Mouse (Mus musculus): ENCODE data around the gene Olfr868. TPM values are rescaled to one million over a fixed set of nuclear protein-coding genes. Genes with fewer than 3 reads are reported as not detected.

The Olfr868 gene
- not detected in 2 replicates for polyA plus RNA-seq (2014; fragmentation: Nextera tagmentation; extraction: Ambion mirVana)

DNA sequence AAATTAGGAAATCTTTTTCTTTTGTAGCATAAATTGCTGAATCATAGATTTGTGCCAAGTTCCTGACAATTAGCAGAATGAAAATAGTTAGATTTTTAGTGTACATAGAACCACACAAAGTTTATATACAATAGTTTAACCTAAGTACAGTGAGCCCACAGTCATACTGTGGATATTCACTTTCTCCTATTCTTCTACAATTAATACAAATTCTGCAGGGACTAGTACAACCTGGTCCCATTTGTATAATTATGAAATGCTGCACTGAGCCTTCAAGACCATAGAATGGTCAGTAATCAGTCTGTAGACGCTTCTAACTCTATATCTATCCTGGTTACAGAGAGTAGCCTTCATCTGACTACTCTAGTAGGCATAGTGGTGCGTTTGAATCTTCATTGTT lies at the start of gene Olfr868:
Olfr868 (plus strand) TSS at position 301 of the 400 bp plus-strand sequence.
- Histone ChIP-seq H3K9ac (ENCODE audit: low read depth, low read length) (no peak within 1 kb of the TSS), H3K4me1 (replicated peaks; ENCODE audit: control insufficient read depth, insufficient read depth, low read length) (no peaks in the 10 kb centered on the region), H3K27ac (ENCODE audit: low read depth, low read length) (no peak within 1 kb of the TSS), H3K4me3 (ENCODE audit: low read depth, low read length) (no peak within 1 kb of the TSS), H3K4me2 (no peak within 1 kb of the TSS), H3K27me3 (replicated peaks; ENCODE audit: control insufficient read depth, insufficient read depth, low read length) (no peaks in the 10 kb centered on the region), H3K36me3 (ENCODE audit: control insufficient read depth, insufficient read depth, low read length) (no peaks in the 10 kb centered on the region), H3K9me3 (ENCODE audit: control insufficient read depth, low read length) (peaks cover 4% of the 10 kb centered on the region)
- DNase-seq (ENCODE audit: low spot score) (no peak), ATAC-seq (replicated peaks; ENCODE audit: low FRiP score) (no peak)
- 29% methylated on average over 2 of the region's 2 CpGs for WGBS

DNA sequence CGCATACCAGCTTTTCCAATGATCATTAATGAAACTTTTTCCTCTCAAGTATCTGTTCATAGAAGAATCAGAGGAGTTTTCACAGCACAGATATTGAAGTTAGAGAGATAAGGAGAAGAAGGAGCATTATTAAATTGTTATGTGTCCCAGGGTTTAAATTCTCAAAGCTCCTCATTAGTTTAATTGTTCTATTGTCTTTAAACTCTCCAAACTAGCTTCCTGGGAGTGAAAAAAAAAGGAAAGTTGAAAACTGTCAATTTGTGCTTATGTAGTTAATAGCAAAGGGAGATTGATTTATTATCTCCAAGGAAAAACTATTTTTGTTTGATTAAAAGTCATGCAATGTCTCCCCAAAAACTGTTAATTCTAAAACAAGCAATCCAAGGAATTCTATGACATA lies 41.0 kb upstream of the Olfr868 start, which contains the start of gene Olfr867:
Olfr867 (minus strand) TSS at position 101 of the 400 bp plus-strand sequence.
- Histone ChIP-seq H3K27me3 (replicated peaks; ENCODE audit: control insufficient read depth, insufficient read depth, low read length) (no peaks in the 10 kb centered on the region), H3K4me3 (ENCODE audit: low read depth, low read length) (no peak within 1 kb of the TSS), H3K36me3 (ENCODE audit: control insufficient read depth, insufficient read depth, low read length) (no peaks in the 10 kb centered on the region), H3K9ac (ENCODE audit: low read depth, low read length) (no peak within 1 kb of the TSS), H3K4me2 (no peak within 1 kb of the TSS), H3K4me1 (replicated peaks; ENCODE audit: control insufficient read depth, insufficient read depth, low read length) (no peaks in the 10 kb centered on the region), H3K27ac (ENCODE audit: low read depth, low read length) (no peak within 1 kb of the TSS), H3K9me3 (ENCODE audit: control insufficient read depth, low read length) (no peaks in the 10 kb centered on the region)
- DNase-seq (ENCODE audit: low spot score) (no peak), ATAC-seq (replicated peaks; ENCODE audit: low FRiP score) (no peak)
- 64% methylated on average over 1 of the region's 1 CpGs for WGBS

DNA sequence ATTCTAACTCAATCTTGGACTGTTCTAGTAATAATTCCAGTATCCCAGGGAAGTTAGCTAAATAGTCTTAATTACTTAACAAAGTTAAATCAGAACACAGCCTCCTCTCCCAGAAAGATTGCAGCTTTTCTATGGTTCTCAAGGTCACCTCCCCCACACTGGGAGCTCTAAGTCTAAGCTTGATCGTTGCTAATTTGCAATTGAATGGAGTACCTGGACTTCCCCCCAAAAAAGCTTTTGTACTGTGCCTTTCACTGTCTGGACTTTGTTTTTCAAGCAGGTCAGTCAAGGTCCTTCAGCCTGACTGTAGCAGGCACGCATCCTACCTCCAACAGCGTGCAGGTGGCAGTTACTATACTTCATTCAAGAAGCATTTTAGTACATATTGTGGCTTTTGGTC lies 28.2 kb upstream of the Olfr868 start:
- no peak for ATAC-seq (replicated peaks; ENCODE audit: low FRiP score)
- H3K9me3 ChIP-seq (ENCODE audit: control insufficient read depth, low read length), result no peaks in the 10 kb centered on the region; the same call in 1 of the 2 replicates
- WGBS, result 73% methylated on average over 3 of the region's 3 CpGs

DNA sequence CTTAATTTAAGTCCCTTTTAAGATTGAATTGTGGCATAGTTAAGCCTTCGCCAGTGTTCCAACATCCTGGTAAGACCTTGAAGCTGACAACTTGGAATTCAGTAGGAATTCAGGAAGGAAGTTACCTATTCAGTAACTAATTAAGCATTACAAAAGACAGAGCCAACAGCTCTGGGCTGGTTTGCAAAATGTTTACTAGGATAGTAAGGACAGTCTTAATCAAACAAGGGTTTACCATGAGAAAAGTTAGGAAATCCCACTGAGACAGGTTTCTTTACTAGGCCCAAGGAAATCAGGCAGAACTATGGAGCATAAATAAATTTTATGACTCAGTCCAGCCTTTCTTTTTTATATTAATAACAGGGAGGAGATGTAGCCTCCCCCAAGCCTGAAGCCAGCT lies 27.1 kb upstream of the Olfr868 start:
- Histone ChIP-seq H3K4me2 (no peak overlapping the region), H3K27ac (ENCODE audit: low read depth, low read length) (no peak overlapping the region), H3K9me3 (ENCODE audit: control insufficient read depth, low read length) (no peaks in the 10 kb centered on the region; the same call in 1 of the 2 replicates), H3K4me1 (replicated peaks; ENCODE audit: control insufficient read depth, insufficient read depth, low read length) (no peaks in the 10 kb centered on the region), H3K9ac (ENCODE audit: low read depth, low read length) (no peak overlapping the region), H3K4me3 (ENCODE audit: low read depth, low read length) (no peak overlapping the region), H3K36me3 (ENCODE audit: control insufficient read depth, insufficient read depth, low read length) (no peaks in the 10 kb centered on the region), H3K27me3 (replicated peaks; ENCODE audit: control insufficient read depth, insufficient read depth, low read length) (no peaks in the 10 kb centered on the region)
- 87% methylated on average over 1 of the region's 1 CpGs for WGBS
- DNase-seq (ENCODE audit: low spot score), result no peak
- no peak for ATAC-seq (replicated peaks; ENCODE audit: low FRiP score)

More for the DNA sequence above, 28.2 kb upstream of the Olfr868 start:
- H3K9ac ChIP-seq (ENCODE audit: low read depth, low read length), result no peak overlapping the region
- no peak overlapping the region for H3K4me3 ChIP-seq (ENCODE audit: low read depth, low read length)
- H3K4me1 ChIP-seq (replicated peaks; ENCODE audit: control insufficient read depth, insufficient read depth, low read length), result no peaks in the 10 kb centered on the region
- H3K27me3 ChIP-seq (replicated peaks; ENCODE audit: control insufficient read depth, insufficient read depth, low read length), result no peaks in the 10 kb centered on the region
- no peak for DNase-seq (ENCODE audit: low spot score)
- no peak overlapping the region for H3K4me2 ChIP-seq
- no peaks in the 10 kb centered on the region for H3K36me3 ChIP-seq (ENCODE audit: control insufficient read depth, insufficient read depth, low read length)
- H3K27ac ChIP-seq (ENCODE audit: low read depth, low read length), result no peak overlapping the region

DNA sequence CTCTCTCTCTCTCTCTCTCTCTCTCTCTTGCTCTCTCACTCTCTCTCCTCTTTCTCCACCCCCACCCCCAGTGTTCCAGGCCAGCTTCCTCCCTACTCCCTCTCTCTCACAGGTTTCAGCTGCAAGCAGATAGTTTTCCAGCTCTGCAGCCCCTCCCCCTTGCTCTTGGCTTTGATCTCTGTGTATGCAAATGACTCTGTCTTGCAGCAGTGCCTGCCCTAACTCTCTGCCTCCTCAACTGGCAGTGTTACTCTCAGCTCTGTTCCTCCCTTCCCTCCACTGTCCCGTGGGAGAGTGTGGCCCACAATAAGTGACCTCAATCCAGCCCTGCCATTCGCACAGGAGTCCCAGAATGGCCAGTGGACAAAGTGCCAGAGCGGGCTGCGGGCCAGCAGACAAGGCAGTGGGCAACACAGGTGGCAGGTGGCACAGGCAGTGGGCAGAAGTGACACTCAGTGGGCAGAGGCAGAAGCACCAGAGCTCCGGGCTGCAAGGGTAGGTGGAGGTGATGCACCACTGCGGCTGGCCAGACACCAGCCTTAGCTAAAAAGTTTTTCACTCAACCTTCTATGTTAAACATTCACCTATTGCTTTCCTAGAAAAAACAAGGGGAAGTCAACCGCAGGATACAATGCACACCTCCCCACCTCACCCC lies 24.8 kb upstream of the Olfr868 start:
- Histone ChIP-seq H3K9me3 (ENCODE audit: control insufficient read depth, low read length) (no peaks in the 10 kb centered on the region; the same call in 1 of the 2 replicates), H3K27ac (ENCODE audit: low read depth, low read length) (no peak overlapping the region), H3K4me3 (ENCODE audit: low read depth, low read length) (no peak overlapping the region), H3K4me2 (no peak overlapping the region), H3K36me3 (ENCODE audit: control insufficient read depth, insufficient read depth, low read length) (no peaks in the 10 kb centered on the region), H3K4me1 (replicated peaks; ENCODE audit: control insufficient read depth, insufficient read depth, low read length) (no peaks in the 10 kb centered on the region), H3K9ac (ENCODE audit: low read depth, low read length) (no peak overlapping the region), H3K27me3 (replicated peaks; ENCODE audit: control insufficient read depth, insufficient read depth, low read length) (no peaks in the 10 kb centered on the region)
- DNase-seq (ENCODE audit: low spot score) (no peak), ATAC-seq (replicated peaks; ENCODE audit: low FRiP score) (0 out of 2 replicates have a peak, but pooled peaks have one; percentile 23)
- WGBS, result 58% methylated on average over 7 of the region's 7 CpGs

DNA sequence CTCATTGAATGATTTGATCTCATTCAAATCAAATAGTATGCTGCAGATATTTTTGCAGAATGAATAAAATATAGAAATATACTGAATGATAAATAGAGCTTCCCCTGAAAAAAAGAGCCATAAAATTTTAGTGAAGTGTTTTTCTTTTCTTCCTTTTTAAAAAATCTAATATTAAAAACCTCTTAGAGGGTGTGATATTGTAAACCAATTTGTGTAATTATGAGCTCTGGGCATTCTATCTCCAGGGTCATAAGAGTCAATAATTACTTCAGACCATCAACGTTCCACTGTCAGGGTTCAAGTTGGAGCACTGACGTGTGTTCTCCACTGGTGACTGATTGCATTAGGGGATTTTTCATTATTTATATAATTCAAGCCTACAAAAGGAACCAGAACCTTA lies 30.3 kb downstream of the Olfr868 start, which contains the start of gene Olfr869:
Olfr869 (plus strand) TSS at position 301 of the 400 bp plus-strand sequence.
- Histone ChIP-seq H3K4me3 (ENCODE audit: low read depth, low read length) (no peak within 1 kb of the TSS), H3K27ac (ENCODE audit: low read depth, low read length) (no peak within 1 kb of the TSS), H3K4me1 (replicated peaks; ENCODE audit: control insufficient read depth, insufficient read depth, low read length) (no peaks in the 10 kb centered on the region), H3K27me3 (replicated peaks; ENCODE audit: control insufficient read depth, insufficient read depth, low read length) (no peaks in the 10 kb centered on the region), H3K9me3 (ENCODE audit: control insufficient read depth, low read length) (no peaks in the 10 kb centered on the region), H3K36me3 (ENCODE audit: control insufficient read depth, insufficient read depth, low read length) (no peaks in the 10 kb centered on the region), H3K9ac (ENCODE audit: low read depth, low read length) (no peak within 1 kb of the TSS), H3K4me2 (no peak within 1 kb of the TSS)
- no peak for ATAC-seq (replicated peaks; ENCODE audit: low FRiP score)
- 66% methylated on average over 2 of the region's 2 CpGs for WGBS
- no peak for DNase-seq (ENCODE audit: low spot score)

DNA sequence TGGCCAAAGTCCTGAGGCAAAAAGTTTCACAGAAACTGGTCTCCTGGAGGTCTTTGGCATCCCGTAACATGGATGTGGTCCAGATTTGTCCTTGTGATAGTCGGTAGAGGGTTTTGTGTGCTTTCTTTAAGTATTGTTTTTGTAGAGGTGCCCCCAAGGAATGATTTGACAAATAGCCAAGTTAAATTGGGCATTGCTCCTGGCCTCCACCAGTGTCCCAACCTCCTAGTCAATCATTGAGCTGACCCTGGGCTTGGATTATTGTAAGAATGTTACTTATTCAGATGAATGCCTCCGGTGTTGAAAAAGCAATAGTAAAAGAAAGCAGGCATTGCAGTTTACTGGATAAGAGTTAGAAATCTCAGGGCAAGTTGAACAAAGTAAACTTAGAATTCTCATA lies 51.3 kb downstream of the Olfr868 start:
- H3K36me3 ChIP-seq (ENCODE audit: control insufficient read depth, insufficient read depth, low read length), result no peaks in the 10 kb centered on the region
- no peaks in the 10 kb centered on the region for H3K4me1 ChIP-seq (replicated peaks; ENCODE audit: control insufficient read depth, insufficient read depth, low read length)
- no peaks in the 10 kb centered on the region for H3K27me3 ChIP-seq (replicated peaks; ENCODE audit: control insufficient read depth, insufficient read depth, low read length)
- no peak overlapping the region for H3K27ac ChIP-seq (ENCODE audit: low read depth, low read length)
- WGBS, result 82% methylated on average over 3 of the region's 3 CpGs
- H3K9me3 ChIP-seq (ENCODE audit: control insufficient read depth, low read length), result no peaks in the 10 kb centered on the region; the same call in 1 of the 2 replicates
- H3K9ac ChIP-seq (ENCODE audit: low read depth, low read length), result no peak overlapping the region
- DNase-seq (ENCODE audit: low spot score), result no peak
- no peak overlapping the region for H3K4me2 ChIP-seq
- ATAC-seq (replicated peaks; ENCODE audit: low FRiP score), result no peak
- no peak overlapping the region for H3K4me3 ChIP-seq (ENCODE audit: low read depth, low read length)
